ENCODE assay signal across 13 mouse cellular contexts in the genomic region with DNA sequence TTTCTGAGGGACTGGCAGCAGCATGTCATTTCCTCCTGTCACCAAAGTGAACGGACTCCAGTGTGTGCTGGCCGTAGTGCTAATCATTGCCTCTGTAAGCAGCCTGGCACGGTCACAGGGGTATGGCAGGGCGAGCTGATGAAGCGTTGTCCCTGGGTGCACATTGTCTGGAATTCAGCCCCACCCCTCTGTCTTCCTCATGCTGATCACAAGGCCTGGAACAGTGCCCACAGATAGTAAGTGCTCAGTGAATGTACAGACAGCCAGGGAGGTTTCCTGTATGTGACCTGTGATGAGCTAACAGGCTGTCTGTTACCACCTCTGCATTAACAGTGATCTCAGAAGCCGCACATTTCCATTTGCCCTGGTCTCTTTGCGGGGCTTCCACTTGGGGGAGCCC. TPM values are rescaled to one million over a fixed set of nuclear protein-coding genes. Genes with fewer than 3 reads are reported as not detected.
DNase-seq lines count a peak whose midpoint lies in the region; ATAC-seq and TF ChIP-seq lines count a peak whose summit lies in the region.
"Had no signal": no experiment of that assay in that cellular context is flagged by ENCODE, and none has a peak within 500 bp of the region (broad histone marks: within the 10 kb centered on the region; RNA-seq: fewer than 3 reads in every experiment).

No protein-coding gene starts in this region.

- 32% methylated on average over 7 of the region's 7 CpGs for WGBS in lung, embryonic 14.5 days
- 23% methylated on average over 7 of the region's 7 CpGs for WGBS in lung, adult 2 months
- WGBS in embryonic facial prominence, embryonic 14.5 days: 40% methylated on average over 7 of the region's 7 CpGs
- 34% methylated on average over 7 of the region's 7 CpGs for WGBS in cerebellum, adult 2 months

- H3K36me3 ChIP-seq in lung, embryonic 14.5 days (ENCODE audit: insufficient read depth): no peaks in the 10 kb centered on the region
- H3K36me3 ChIP-seq in embryonic facial prominence, embryonic 14.5 days (ENCODE audit: control insufficient read depth, insufficient read depth, low read length): no peaks in the 10 kb centered on the region
- H3K36me3 ChIP-seq: hindbrain, embryonic 10.5 days had no signal

- no peak for ATAC-seq in lung, embryonic 14.5 days (ENCODE audit: insufficient read depth)
- no peak for ATAC-seq in embryonic facial prominence, embryonic 14.5 days (ENCODE audit: low read depth)
- ATAC-seq in inflammation-experienced regulatory T-cells, adult 6 months: no peak

- H3K4me2 ChIP-seq in lung, embryonic 14.5 days: no peak overlapping the region
- no peak overlapping the region for H3K4me2 ChIP-seq in embryonic facial prominence, embryonic 14.5 days (ENCODE audit: low read depth, low read length)
- H3K4me2 ChIP-seq: forebrain, embryonic 13.5 days had no signal

- no peak overlapping the region for H3K9ac ChIP-seq in lung, embryonic 14.5 days
- H3K9ac ChIP-seq in embryonic facial prominence, embryonic 14.5 days (ENCODE audit: low read depth, low read length): no peak overlapping the region
- H3K9ac ChIP-seq: forebrain, embryonic 13.5 days had no signal

- intact Hi-C loops in heart, postnatal 10 days (cut with DNase I): loop anchor here (5.0 to 10.0 kb wide), 3 partner anchors 76 to 1122 kb away; a partner anchor contains a TSS

- TF ChIP-seq POLR2A in lung, adult 2 months (IDR thresholded peaks at IDR 0.05; ENCODE audit: borderline replicate concordance, extremely low read depth, low read depth, low read length): no peak
- no peak for TF ChIP-seq POLR2A in cerebellum, adult 2 months (IDR thresholded peaks at IDR 0.05; ENCODE audit: borderline replicate concordance, insufficient read depth, low read length)

- peak; percentile 66 for DNase-seq in lung, embryonic 14.5 days
- no peak for DNase-seq in lung, adult 2 months
- DNase-seq in embryonic facial prominence, embryonic 14.5 days (ENCODE audit: low spot score): peak; percentile 44
- peak; percentile 60 to 75 for DNase-seq in heart, postnatal 10 days
- DNase-seq in lung, postnatal 36 days: peak; percentile 76
- DNase-seq in cerebellum, adult 2 months: no peak
- DNase-seq in thymus, postnatal 4 days: no peak
- DNase-seq: embryo, embryonic 11 days; liver; thymus, adult 2 months had no signal

- peaks cover 31% of the 10 kb centered on the region for H3K4me1 ChIP-seq in lung, embryonic 14.5 days (ENCODE audit: insufficient read depth)
- peaks cover 16% of the 10 kb centered on the region for H3K4me1 ChIP-seq in lung, adult 2 months (ENCODE audit: control insufficient read depth, insufficient read depth, low read length)
- H3K4me1 ChIP-seq in embryonic facial prominence, embryonic 14.5 days (ENCODE audit: control insufficient read depth, insufficient read depth, low read length): peaks cover 21% of the 10 kb centered on the region
- no peaks in the 10 kb centered on the region for H3K4me1 ChIP-seq in cerebellum, adult 2 months (ENCODE audit: control insufficient read depth, insufficient read depth, low read length)

- H3K9me3 ChIP-seq in lung, embryonic 14.5 days (ENCODE audit: low read depth, low read length): no peaks in the 10 kb centered on the region
- H3K9me3 ChIP-seq in embryonic facial prominence, embryonic 14.5 days (ENCODE audit: control insufficient read depth, low read length): no peaks in the 10 kb centered on the region
- H3K9me3 ChIP-seq: forebrain, embryonic 13.5 days; hindbrain, embryonic 10.5 days had no signal

- no peak for TF ChIP-seq CTCF in lung, embryonic 14.5 days (IDR thresholded peaks at IDR 0.05; ENCODE audit: low read depth)
- no peak for TF ChIP-seq CTCF in lung, adult 2 months (IDR thresholded peaks at IDR 0.05; ENCODE audit: insufficient read depth, low read length)
- TF ChIP-seq CTCF in cerebellum, adult 2 months (IDR thresholded peaks at IDR 0.05; ENCODE audit: borderline replicate concordance, insufficient read depth, low read depth, low read length): no peak

- H3K27me3 ChIP-seq in lung, embryonic 14.5 days (ENCODE audit: insufficient read depth, low read length): peaks cover 27% of the 10 kb centered on the region
- peaks cover 13% of the 10 kb centered on the region for H3K27me3 ChIP-seq in embryonic facial prominence, embryonic 14.5 days (replicated peaks; ENCODE audit: control insufficient read depth, insufficient read depth, low read length)
- H3K27me3 ChIP-seq in cerebellum, adult 2 months (ENCODE audit: control insufficient read depth, insufficient read depth, low read length): no peaks in the 10 kb centered on the region

- H3K27ac ChIP-seq in lung, embryonic 14.5 days (ENCODE audit: low read depth): no peak overlapping the region
- H3K27ac ChIP-seq in embryonic facial prominence, embryonic 14.5 days (replicated peaks; ENCODE audit: low read depth, low read length): no peak overlapping the region
- no peak overlapping the region for H3K27ac ChIP-seq in cerebellum, adult 2 months (ENCODE audit: insufficient read depth, low read length)
- H3K27ac ChIP-seq: forebrain, embryonic 13.5 days; hindbrain, embryonic 10.5 days had no signal

- no peak overlapping the region for H3K4me3 ChIP-seq in lung, embryonic 14.5 days (ENCODE audit: low read depth, low read length)
- H3K4me3 ChIP-seq in lung, adult 2 months (replicated peaks; ENCODE audit: extremely low read depth, low read depth, low read length): no peak overlapping the region
- no peak overlapping the region for H3K4me3 ChIP-seq in embryonic facial prominence, embryonic 14.5 days (ENCODE audit: low read depth, low read length)
- H3K4me3 ChIP-seq in cerebellum, adult 2 months (replicated peaks; ENCODE audit: insufficient read depth, low read depth, low read length): no peak overlapping the region
- H3K4me3 ChIP-seq: forebrain, embryonic 13.5 days; hindbrain, embryonic 10.5 days had no signal

RNA-seq across cellular contexts. Expression of a gene that starts 17.1 kb away (rescaled TPM):
- polyA plus RNA-seq in lung, embryonic 14.5 days (2014; fragmentation: Nextera tagmentation; extraction: Ambion mirVana): 30.2 and 33.4 TPM in 2 replicates
- 58.4 and 66.1 TPM in 2 replicates for polyA plus RNA-seq in lung, adult 2 months (2012; rRNA removed)
- polyA plus RNA-seq in embryonic facial prominence, embryonic 14.5 days (2014; fragmentation: Nextera tagmentation; extraction: Ambion mirVana): 14.7 and 15.6 TPM in 2 replicates
- total RNA-seq in heart, postnatal 10 days (2021): 10 to 100 TPM; 15.5 to 16.0 TPM
- polyA plus RNA-seq in cerebellum, adult 2 months (2012; rRNA removed): 6.5 and 9.3 TPM in 2 replicates
- polyA plus RNA-seq in inflammation-experienced regulatory T-cells, adult 6 months (2017; shearing (Covaris generic)): 1 to 10 TPM in 1 of 3 experiments, under 1 TPM in 2; 0.44 to 2.9 (median 0.69) TPM

Comparison
In these comparisons a context has a peak if more than half of its experiments do, and no peak if none do; other contexts are left out.
1. DNase-seq: peak in lung, embryonic 14.5 days (single experiment), embryonic facial prominence, embryonic 14.5 days (single experiment), heart, postnatal 10 days (2 of 2) and lung, postnatal 36 days (single experiment); none in lung, adult 2 months (single experiment), cerebellum, adult 2 months (0 of 2) and thymus, postnatal 4 days (single experiment).